Mouse (Mus musculus): ENCODE measurements around the gene Runx3. TPM values are rescaled to one million over a fixed set of nuclear protein-coding genes. Genes with fewer than 3 reads are reported as not detected.
A peak's percentile ranks its signal among the peaks of the same experiment; 100 is the strongest.

The Runx3 gene
- total and polyA plus RNA-seq, 2 experiments = under 0.01 to 0.18 TPM

DNA sequence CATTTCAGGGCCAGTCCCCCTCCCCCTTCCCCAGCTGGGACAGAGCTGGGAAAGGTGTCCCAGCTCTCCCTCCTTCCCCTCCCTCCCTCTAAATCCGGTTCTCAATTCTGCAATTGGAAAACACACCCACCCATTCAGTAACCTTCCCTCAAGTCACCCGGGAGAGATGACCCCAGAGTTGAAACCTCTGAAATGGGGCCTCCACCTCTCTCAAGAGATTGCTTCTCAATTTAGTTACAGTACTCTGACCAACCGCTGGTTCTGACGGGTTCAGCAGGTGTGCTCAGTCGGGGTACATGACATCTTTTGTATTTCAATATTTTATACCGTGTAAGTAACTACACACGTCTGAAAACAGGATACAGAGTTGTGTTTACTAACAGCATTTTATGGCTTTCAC is 28.2 kb downstream of the Runx3 start:
- no peak for DNase-seq (ENCODE audit: extremely low read depth, low read depth, low spot score)
- no peak overlapping the region for H3K4me3 ChIP-seq (ENCODE audit: insufficient read depth, low read depth, low read length)
- H3K36me3 ChIP-seq (ENCODE audit: control insufficient read depth, insufficient read depth, low read length) = no peaks in the 10 kb centered on the region
- H3K9ac ChIP-seq (ENCODE audit: low read depth, low read length) = no peak overlapping the region
- H3K27ac ChIP-seq (replicated peaks; ENCODE audit: insufficient read depth, low read depth, low read length) = no peak overlapping the region
- no peak for TF ChIP-seq POLR2A (IDR thresholded peaks at IDR 0.05; ENCODE audit: extremely low read depth, insufficient read depth, low read length)
- WGBS = 16% methylated on average over 7 of the region's 7 CpGs
- H3K79me2 ChIP-seq (ENCODE audit: control insufficient read depth, insufficient read depth, low read length) = no peaks in the 10 kb centered on the region
- no peaks in the 10 kb centered on the region for H3K4me1 ChIP-seq (ENCODE audit: control insufficient read depth, insufficient read depth, low read length)
- H3K27me3 ChIP-seq (ENCODE audit: control insufficient read depth, insufficient read depth, low read length) = peaks cover 34% of the 10 kb centered on the region

DNA sequence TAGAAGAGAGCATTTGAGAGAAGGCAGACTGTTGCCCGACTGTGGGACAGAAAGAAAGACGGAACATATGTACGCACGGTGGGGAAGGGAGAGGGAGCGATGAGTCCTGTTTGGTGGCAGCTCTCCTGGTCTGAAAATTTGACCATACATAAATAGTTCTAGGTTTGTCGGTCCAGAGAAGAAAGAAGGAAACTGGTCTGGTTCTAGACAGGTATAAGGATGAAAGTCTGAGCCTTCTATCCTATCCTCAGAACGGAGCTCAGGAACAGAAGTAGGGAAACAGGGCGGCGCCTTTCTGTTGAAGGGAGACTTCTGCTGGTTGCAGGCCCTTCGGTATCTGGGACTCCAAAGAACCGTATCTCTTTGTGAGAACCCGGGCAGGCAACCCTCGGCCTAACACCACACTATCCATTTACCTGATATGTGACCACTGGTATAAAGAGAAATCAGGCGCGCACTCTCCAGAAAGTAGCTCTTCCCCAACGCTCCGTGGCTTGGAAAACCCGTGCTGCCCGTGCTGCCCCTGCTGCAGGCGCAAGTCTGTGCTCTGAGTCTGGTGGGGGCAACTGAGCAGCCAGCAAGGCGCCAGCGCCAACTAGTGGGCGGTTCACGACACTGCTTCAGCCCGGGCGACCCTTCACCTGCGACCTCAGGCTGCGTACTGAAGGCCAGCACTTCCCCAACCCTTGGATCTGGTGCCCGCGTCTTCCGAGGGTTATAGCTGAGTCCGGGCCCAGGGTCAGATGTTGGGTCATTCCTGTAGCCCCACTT is 29.8 kb downstream of the Runx3 start:
- TF ChIP-seq CTCF (IDR thresholded peaks at IDR 0.05; ENCODE audit: low read depth, low read length) = peak; percentile 86
- no peak for TF ChIP-seq POLR2A (IDR thresholded peaks at IDR 0.05; ENCODE audit: extremely low read depth, insufficient read depth, low read length)
- DNase-seq (ENCODE audit: extremely low read depth, low read depth, low spot score) = peak; percentile 10
- 8% methylated on average over 32 of the region's 32 CpGs for WGBS
- H3K4me1 ChIP-seq (ENCODE audit: control insufficient read depth, insufficient read depth, low read length) = no peaks in the 10 kb centered on the region
- no peak overlapping the region for H3K4me3 ChIP-seq (ENCODE audit: insufficient read depth, low read depth, low read length)
- peaks cover 35% of the 10 kb centered on the region for H3K27me3 ChIP-seq (ENCODE audit: control insufficient read depth, insufficient read depth, low read length)
- H3K27ac ChIP-seq (replicated peaks; ENCODE audit: insufficient read depth, low read depth, low read length) = no peak overlapping the region
- H3K36me3 ChIP-seq (ENCODE audit: control insufficient read depth, insufficient read depth, low read length) = no peaks in the 10 kb centered on the region
- H3K79me2 ChIP-seq (ENCODE audit: control insufficient read depth, insufficient read depth, low read length) = no peaks in the 10 kb centered on the region
- no peak overlapping the region for H3K9ac ChIP-seq (ENCODE audit: low read depth, low read length)

DNA sequence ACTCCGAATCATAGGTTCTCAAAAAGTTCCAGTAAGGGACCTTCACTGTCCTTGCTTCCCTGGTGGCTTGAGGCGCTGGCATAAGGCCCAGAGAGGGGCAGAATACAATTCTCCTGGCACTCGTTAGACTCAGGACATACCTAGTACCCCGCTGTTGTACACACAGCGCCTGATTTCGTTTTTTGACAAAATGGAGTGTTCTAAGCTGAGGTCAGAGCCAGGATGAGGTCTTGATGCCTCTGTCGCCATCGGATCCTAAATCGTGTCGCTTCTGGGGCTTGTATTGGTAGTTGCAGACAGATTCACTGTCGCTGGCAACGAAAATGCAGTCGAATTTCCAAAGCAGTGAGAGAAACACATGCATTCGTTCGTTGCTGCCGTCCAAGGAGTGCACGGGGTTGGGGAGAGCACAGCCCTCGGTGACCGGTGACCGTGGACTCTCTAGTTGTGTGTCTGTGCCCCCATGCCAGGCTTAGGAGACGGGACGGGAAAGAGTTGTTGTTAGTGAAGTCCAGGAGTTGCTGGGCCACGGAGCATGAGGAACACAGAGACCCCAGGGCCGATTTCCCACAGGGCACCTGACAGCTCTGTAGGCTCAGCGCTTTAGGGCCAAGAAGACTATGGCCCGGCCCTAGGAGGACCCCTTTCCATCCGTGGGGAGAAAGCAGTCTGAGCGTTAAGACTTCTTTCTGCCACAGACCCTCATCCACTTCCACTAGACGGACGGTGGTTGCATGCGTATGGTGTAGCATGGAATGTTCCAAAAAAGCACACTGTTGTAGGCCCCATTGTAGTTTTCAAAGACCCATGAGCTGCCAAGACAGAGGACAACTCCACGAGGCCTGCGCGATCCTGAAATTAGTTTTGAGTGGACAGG is 30.9 kb downstream of the Runx3 start:
- Histone ChIP-seq H3K27ac (replicated peaks; ENCODE audit: insufficient read depth, low read depth, low read length) (no peak overlapping the region), H3K4me1 (ENCODE audit: control insufficient read depth, insufficient read depth, low read length) (no peaks in the 10 kb centered on the region), H3K36me3 (ENCODE audit: control insufficient read depth, insufficient read depth, low read length) (no peaks in the 10 kb centered on the region), H3K79me2 (ENCODE audit: control insufficient read depth, insufficient read depth, low read length) (no peaks in the 10 kb centered on the region), H3K4me3 (ENCODE audit: insufficient read depth, low read depth, low read length) (no peak overlapping the region), H3K27me3 (ENCODE audit: control insufficient read depth, insufficient read depth, low read length) (peaks cover 35% of the 10 kb centered on the region), H3K9ac (ENCODE audit: low read depth, low read length) (no peak overlapping the region)
- TF ChIP-seq POLR2A (IDR thresholded peaks at IDR 0.05; ENCODE audit: extremely low read depth, insufficient read depth, low read length) = no peak
- TF ChIP-seq CTCF (IDR thresholded peaks at IDR 0.05; ENCODE audit: low read depth, low read length) = no peak
- WGBS = 18% methylated on average over 34 of the region's 34 CpGs
- no peak for DNase-seq (ENCODE audit: extremely low read depth, low read depth, low spot score)

DNA sequence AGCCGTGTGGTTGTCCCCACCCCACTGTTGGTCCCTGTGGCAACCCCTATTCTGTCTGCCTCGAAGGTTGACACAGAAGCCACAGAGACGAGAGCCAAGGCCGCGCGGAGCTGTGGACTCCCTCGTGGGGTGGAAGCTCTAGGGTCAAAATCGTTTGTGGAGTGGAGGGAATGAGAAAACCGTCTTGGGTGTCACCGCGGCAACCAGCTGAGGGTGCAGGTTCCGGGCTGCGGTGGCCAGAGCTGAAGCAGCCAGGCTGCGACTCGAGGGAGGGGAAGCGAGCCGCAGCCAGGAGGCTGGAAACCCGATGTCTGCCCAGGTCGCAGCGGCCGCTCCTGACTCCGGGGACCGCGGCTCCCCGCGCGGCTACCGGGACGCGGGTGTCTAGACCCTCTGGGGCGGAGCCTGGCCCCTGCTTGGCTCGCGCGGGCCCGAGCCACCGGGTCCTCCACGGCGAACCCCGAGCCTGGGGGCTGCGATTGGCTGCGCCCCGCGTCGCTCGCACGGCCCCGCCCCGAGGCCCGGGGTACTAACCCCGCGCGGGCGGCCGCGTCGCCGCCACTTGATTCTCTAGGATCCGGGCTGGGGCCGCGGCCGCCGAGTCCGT is 31.6 kb downstream of the Runx3 start:
- DNase-seq (ENCODE audit: extremely low read depth, low read depth, low spot score) = no peak
- 3% methylated on average over 63 of the region's 63 CpGs for WGBS
- no peaks in the 10 kb centered on the region for H3K36me3 ChIP-seq (ENCODE audit: control insufficient read depth, insufficient read depth, low read length)
- H3K9ac ChIP-seq (ENCODE audit: low read depth, low read length) = no peak overlapping the region
- 0 out of 2 replicates have a peak overlapping the region, but pooled peaks have one; percentile 8 for H3K4me3 ChIP-seq (ENCODE audit: insufficient read depth, low read depth, low read length)
- peaks cover 41% of the 10 kb centered on the region for H3K27me3 ChIP-seq (ENCODE audit: control insufficient read depth, insufficient read depth, low read length)
- no peaks in the 10 kb centered on the region for H3K79me2 ChIP-seq (ENCODE audit: control insufficient read depth, insufficient read depth, low read length)
- TF ChIP-seq POLR2A (IDR thresholded peaks at IDR 0.05; ENCODE audit: extremely low read depth, insufficient read depth, low read length) (no peak), CTCF (IDR thresholded peaks at IDR 0.05; ENCODE audit: low read depth, low read length) (no peak)
- H3K4me1 ChIP-seq (ENCODE audit: control insufficient read depth, insufficient read depth, low read length) = no peaks in the 10 kb centered on the region
- no peak overlapping the region for H3K27ac ChIP-seq (replicated peaks; ENCODE audit: insufficient read depth, low read depth, low read length)

DNA sequence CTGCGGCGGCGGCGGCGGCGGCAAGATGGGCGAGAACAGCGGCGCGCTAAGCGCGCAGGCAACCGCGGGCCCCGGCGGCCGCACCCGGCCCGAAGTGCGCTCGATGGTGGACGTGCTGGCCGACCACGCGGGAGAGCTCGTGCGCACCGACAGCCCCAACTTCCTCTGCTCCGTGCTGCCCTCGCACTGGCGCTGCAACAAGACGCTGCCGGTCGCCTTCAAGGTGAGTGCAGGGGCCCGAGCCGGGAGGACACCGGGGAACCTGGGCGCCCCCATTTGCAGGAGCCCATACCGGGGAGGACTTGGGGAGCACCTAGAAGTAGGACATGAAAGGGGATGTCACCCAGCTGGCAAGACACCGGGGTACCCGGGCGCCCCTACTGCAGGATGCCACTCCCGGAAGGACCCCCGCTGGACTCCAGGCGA is 32.4 kb downstream of the Runx3 start:
- Histone ChIP-seq H3K36me3 (ENCODE audit: control insufficient read depth, insufficient read depth, low read length) (no peaks in the 10 kb centered on the region), H3K4me3 (ENCODE audit: insufficient read depth, low read depth, low read length) (peak overlapping the region; percentile 34; the same call in 1 of the 2 replicates), H3K79me2 (ENCODE audit: control insufficient read depth, insufficient read depth, low read length) (no peaks in the 10 kb centered on the region), H3K9ac (ENCODE audit: low read depth, low read length) (no peak overlapping the region; the same call in 1 of the 2 replicates), H3K4me1 (ENCODE audit: control insufficient read depth, insufficient read depth, low read length) (no peaks in the 10 kb centered on the region), H3K27ac (replicated peaks; ENCODE audit: insufficient read depth, low read depth, low read length) (no peak overlapping the region), H3K27me3 (ENCODE audit: control insufficient read depth, insufficient read depth, low read length) (peaks cover 43% of the 10 kb centered on the region)
- WGBS = 2% methylated on average over 45 of the region's 45 CpGs
- no peak for DNase-seq (ENCODE audit: extremely low read depth, low read depth, low spot score)
- no peak for TF ChIP-seq CTCF (IDR thresholded peaks at IDR 0.05; ENCODE audit: low read depth, low read length)
- no peak for TF ChIP-seq POLR2A (IDR thresholded peaks at IDR 0.05; ENCODE audit: extremely low read depth, insufficient read depth, low read length)

Data from liver, adult 2 months (tissue).